Mouse (Mus musculus) thymus, adult 2 months (tissue): ENCODE results near the gene Arl15.

ENCODE experiments used
- CTCF ChIP-seq: fragments of 200-500 bp; IDR thresholded peaks from 2 replicates; pipeline ENCODE4 v1.5.1; 2012; ENCODE audit warnings: mild to moderate bottlenecking, control low read depth, low read length, moderate library complexity, borderline replicate concordance; ENCODE audit not compliant: control insufficient read depth, poor library complexity, insufficient read depth; ENCODE audit errors: extremely low read depth
- POLR2A ChIP-seq: fragments of 200-500 bp; IDR thresholded peaks from 2 replicates; pipeline ENCODE4 v1.6.1; 2012; ENCODE audit warnings: mild to moderate bottlenecking, low read length, control low read depth, moderate library complexity; ENCODE audit not compliant: control insufficient read depth, poor library complexity, insufficient read depth; ENCODE audit errors: extremely low read depth

DNA sequence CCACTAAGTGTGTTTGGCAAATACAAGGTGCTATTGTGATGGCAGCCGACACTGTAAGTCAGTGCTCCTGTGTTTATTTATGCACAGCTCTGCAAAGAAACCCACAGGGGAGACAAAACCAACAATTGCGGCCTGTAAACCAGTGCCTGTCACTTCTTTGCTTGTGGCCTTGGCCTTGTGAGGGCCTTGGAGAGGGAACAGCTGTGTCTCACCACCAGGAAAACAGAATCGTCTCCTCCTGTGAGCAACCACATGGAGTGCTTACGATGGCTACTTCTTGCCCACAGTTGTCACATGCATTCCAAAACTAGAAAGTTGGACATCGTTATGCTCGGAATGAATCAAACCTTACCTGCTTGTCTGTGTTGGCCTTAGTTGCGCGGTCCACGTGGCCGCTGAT lies 52.1 kb downstream of the Arl15 start:
- no peak for TF ChIP-seq CTCF
- no peak for TF ChIP-seq POLR2A
